Mouse (Mus musculus) neural tube, embryonic 13.5 days (tissue): ENCODE measurements at regions not wholly inside any gene's neighbourhood (a gene's known extent, or its start where the extent isn't known, plus 50 kb on each side); places are given as distances from the start of the nearest gene placed in this dataset.

Experiments used
- ATAC-seq: fragments of 200-750 bp; cut with Nextera tagmentation; 2 replicates; pipeline ENCODE4 v1.8.0; 2017; ENCODE audit warnings: low read depth, mild to moderate bottlenecking, moderate TSS enrichment, moderate library complexity
- H3K27ac ChIP-seq: fragments of 300-500 bp; sonication (generic); replicated peaks from 2 replicates; pipeline ENCODE4 v1.5.1; 2015; ENCODE audit warnings: moderate library complexity, mild to moderate bottlenecking, inconsistent platforms
- H3K27me3 ChIP-seq: fragments of 300-500 bp; sonication (generic); 2 replicates; pipeline ENCODE4 v1.6.1; 2015; ENCODE audit warnings: mild to moderate bottlenecking, inconsistent platforms
- H3K36me3 ChIP-seq: fragments of 300-500 bp; sonication (generic); 2 replicates; pipeline ENCODE4 v1.6.1; 2015; ENCODE audit warnings: mild to moderate bottlenecking, inconsistent platforms
- H3K4me1 ChIP-seq: fragments of 300-500 bp; sonication (generic); replicated peaks from 2 replicates; pipeline ENCODE4 v1.6.1; 2015; ENCODE audit warnings: inconsistent platforms
- H3K4me2 ChIP-seq: fragments of 300-500 bp; sonication (generic); 2 replicates; pipeline ENCODE4 v1.6.1; 2015; ENCODE audit warnings: inconsistent platforms, mild to moderate bottlenecking, moderate library complexity
- H3K4me3 ChIP-seq: fragments of 300-500 bp; sonication (generic); 2 replicates; pipeline ENCODE4 v1.5.1; 2015; ENCODE audit warnings: mild to moderate bottlenecking, inconsistent platforms
- H3K9ac ChIP-seq: fragments of 300-500 bp; sonication (generic); 2 replicates; pipeline ENCODE4 v1.6.1; 2015; ENCODE audit warnings: moderate library complexity, mild to moderate bottlenecking, inconsistent platforms
- H3K9me3 ChIP-seq: fragments of 300-500 bp; sonication (generic); 2 replicates; pipeline ENCODE4 v1.6.1; 2016; ENCODE audit warnings: inconsistent platforms
- WGBS: fragments of 180-500 bp; shearing (Covaris S2); methylation state at CpG from one replicate; pipeline ENCODE4 v1.1.7; 2015; 5-methylcytosine and 5-hydroxymethylcytosine counted together

DNA sequence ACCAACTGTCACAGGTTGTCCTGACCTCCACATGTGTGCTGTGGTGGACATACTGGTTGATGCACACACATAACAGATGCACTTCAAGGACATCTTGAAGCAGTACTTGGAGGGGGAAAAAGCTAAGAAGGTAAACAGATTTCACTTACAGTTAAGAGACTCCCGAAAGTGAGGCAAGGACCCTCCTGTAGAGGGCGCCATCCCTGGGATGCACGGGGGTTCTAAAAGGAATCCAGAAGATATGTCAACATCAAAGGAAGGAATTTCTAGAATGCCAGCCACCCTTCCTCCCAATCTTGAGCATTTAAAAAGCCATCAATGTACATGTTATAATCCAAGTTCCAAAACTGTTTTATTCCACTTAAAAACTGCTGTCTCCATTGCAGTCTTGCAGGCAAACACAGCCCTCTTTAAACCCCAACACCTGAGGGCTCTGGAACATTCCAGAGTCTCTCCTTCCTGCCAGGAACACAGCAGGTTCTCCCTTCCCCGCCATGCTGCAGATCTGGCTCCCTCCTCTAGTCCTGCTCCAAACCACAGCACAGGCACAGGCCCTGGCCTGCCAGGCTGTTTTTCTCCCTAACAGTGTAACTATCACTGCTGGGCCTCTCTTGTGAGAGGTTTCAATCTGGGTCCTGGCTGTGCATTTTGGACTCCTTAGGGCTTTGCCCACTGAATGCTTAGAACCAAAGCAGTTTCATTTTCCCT, 200.8 kb upstream of the Mkln1 start:
- Histone ChIP-seq H3K9me3 (no peaks in the 10 kb centered on the region), H3K27me3 (no peaks in the 10 kb centered on the region), H3K4me1 (no peaks in the 10 kb centered on the region), H3K27ac (no peak overlapping the region), H3K36me3 (no peaks in the 10 kb centered on the region), H3K9ac (no peak overlapping the region), H3K4me2 (no peak overlapping the region), H3K4me3 (no peak overlapping the region)
- ATAC-seq = no peak
- 61% methylated on average over 4 of the region's 4 CpGs for WGBS

DNA sequence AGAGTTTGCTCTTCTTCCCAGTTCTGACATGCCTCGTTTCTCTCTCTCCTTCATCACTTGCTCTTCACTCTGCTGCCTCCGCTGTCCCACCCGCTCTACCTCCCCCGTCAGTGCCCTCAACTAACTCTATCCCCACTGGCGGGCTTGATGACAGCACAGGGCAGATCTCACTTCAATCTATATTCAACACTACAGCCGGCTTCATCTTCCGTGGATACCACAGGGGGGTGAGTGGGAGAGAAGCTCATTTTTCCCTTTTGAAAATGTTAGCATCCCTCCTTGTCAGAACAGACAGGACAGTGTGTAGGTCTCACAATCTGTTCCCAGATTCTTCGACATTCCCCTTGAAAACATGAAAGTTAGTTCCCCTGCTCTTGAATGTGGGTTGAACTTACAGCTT, 200.2 kb upstream of the Mkln1 start:
- ATAC-seq = no peak
- Histone ChIP-seq H3K4me2 (no peak overlapping the region), H3K27ac (no peak overlapping the region), H3K36me3 (no peaks in the 10 kb centered on the region), H3K9ac (no peak overlapping the region), H3K27me3 (no peaks in the 10 kb centered on the region), H3K4me1 (no peaks in the 10 kb centered on the region), H3K4me3 (no peak overlapping the region), H3K9me3 (no peaks in the 10 kb centered on the region)
- WGBS = 82% methylated on average over 8 of the region's 8 CpGs

DNA sequence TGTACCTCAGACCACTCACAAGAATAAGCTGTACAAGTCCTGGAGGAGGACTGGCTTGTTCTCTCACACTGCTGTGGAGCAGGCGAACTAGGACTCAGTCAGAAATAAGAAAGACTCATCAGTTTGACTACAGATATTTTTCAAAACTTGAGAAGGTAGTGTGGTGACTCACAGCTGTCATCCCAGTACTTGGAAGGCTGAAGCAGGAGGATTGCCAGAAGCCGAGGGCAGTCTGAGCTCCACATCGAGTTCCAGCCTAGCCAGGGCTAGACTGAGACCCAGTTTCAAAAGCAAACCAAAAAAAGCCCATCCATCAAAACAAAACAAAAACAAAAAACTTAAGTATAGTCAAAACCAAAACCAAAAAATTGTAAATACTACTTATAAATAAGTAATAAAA, 197.8 kb upstream of the Mkln1 start:
- H3K9ac ChIP-seq = no peak overlapping the region
- 88% methylated on average over 3 of the region's 3 CpGs for WGBS
- H3K9me3 ChIP-seq = no peaks in the 10 kb centered on the region
- no peak for ATAC-seq
- no peaks in the 10 kb centered on the region for H3K4me1 ChIP-seq
- H3K27me3 ChIP-seq = no peaks in the 10 kb centered on the region
- no peak overlapping the region for H3K4me3 ChIP-seq
- H3K27ac ChIP-seq = no peak overlapping the region
- no peak overlapping the region for H3K4me2 ChIP-seq
- H3K36me3 ChIP-seq = no peaks in the 10 kb centered on the region

DNA sequence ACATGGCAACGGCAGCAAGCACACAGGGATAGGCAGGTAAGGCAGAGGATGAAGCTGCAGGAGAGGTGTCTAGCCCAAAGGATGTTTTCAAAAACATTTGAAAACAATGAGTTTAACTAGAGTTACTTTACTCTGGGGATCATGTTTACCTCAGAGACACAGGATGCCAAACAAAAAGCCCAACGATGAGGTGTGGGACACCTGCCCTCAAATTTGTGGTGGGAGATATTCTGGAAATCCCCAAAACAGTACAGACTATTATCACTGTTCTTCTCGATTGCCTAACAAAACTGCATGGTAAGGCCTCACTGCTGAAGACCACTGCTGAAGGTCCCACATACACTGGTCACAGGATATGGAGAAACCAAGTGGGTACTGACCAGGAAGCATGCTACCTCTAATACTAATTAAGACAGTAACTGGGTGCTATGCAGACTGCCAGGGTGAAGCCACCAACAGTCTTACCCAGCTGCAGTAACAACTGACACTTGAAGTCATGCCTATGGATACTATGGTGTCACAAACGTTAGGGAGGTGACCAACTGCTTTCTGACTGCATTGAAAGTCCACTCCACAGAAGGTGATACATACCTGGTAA, 197.1 kb upstream of the Mkln1 start:
- H3K9me3 ChIP-seq = no peaks in the 10 kb centered on the region
- H3K4me3 ChIP-seq = no peak overlapping the region
- no peaks in the 10 kb centered on the region for H3K36me3 ChIP-seq
- 83% methylated on average over 4 of the region's 4 CpGs for WGBS
- H3K4me1 ChIP-seq = no peaks in the 10 kb centered on the region
- no peak overlapping the region for H3K9ac ChIP-seq
- H3K27ac ChIP-seq = no peak overlapping the region
- no peak for ATAC-seq
- H3K4me2 ChIP-seq = no peak overlapping the region
- H3K27me3 ChIP-seq = no peaks in the 10 kb centered on the region

DNA sequence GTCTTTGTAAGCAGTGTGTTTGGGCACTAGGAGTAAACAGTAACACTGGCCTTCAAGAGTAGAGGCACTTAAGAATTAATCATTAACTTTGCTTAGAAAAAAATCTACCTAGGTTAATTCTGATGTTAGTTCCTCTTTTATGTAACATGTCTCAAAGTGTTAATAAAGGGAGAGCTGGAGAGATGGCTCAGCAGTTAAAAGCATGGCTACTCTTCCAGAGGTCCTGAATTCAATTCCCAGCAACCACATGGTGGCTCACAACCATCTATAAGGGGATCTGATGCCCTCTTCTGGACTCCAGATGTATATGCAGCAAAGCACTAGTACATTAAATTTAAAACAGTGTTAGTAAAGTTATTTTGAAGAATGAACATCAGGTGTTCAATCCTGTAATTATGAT, 195.9 kb upstream of the Mkln1 start:
- Histone ChIP-seq H3K9ac (no peak overlapping the region), H3K4me2 (no peak overlapping the region), H3K27me3 (no peaks in the 10 kb centered on the region), H3K4me1 (no peaks in the 10 kb centered on the region), H3K36me3 (no peaks in the 10 kb centered on the region), H3K27ac (no peak overlapping the region), H3K4me3 (no peak overlapping the region), H3K9me3 (no peaks in the 10 kb centered on the region)
- ATAC-seq = no peak

DNA sequence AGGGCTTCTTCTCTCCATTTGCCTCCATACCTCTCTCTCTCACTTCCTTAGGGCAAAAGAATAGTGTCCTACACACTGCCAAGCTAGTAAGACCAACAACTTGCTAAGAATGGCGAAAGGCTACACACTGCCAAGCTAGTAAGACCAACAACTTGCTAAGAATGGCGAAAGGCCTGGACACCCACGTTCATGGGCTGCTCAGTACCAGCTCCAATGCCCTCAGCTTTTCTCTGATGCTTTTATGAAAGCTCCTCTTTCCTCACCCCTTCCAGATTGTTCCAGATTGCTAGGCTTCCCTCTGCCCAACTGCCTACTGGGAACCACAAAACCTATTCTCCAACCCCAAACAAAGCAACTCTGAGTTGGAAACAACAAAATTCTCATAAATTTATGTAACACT, 194.1 kb upstream of the Mkln1 start:
- H3K9ac ChIP-seq = no peak overlapping the region
- 95% methylated on average over 3 of the region's 3 CpGs for WGBS
- H3K9me3 ChIP-seq = no peaks in the 10 kb centered on the region
- H3K36me3 ChIP-seq = no peaks in the 10 kb centered on the region
- H3K4me3 ChIP-seq = no peak overlapping the region
- no peak overlapping the region for H3K4me2 ChIP-seq
- no peaks in the 10 kb centered on the region for H3K4me1 ChIP-seq
- no peaks in the 10 kb centered on the region for H3K27me3 ChIP-seq
- no peak for ATAC-seq
- no peak overlapping the region for H3K27ac ChIP-seq

DNA sequence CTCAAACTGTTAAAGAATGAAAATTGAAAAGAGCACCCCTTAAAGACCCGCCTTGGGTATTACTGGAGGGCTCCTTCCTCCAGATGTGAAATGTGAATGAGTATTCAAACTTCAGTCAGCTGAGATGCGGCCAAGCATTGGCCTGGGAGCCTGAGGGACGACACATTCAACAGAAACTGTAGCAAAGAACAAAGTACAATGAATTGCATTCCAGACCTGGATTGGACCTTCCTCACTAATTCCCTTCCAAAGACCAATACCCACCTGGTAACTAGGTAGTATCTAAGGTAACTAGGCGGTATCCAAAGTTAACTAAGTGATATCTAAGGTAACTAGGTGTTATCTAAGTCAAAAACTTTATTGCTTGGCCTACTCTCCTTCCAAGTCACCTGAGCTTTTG, 193.7 kb upstream of the Mkln1 start:
- ATAC-seq = no peak
- H3K27me3 ChIP-seq = no peaks in the 10 kb centered on the region
- 81% methylated on average over 4 of the region's 4 CpGs for WGBS
- no peak overlapping the region for H3K4me2 ChIP-seq
- H3K4me1 ChIP-seq = no peaks in the 10 kb centered on the region
- H3K27ac ChIP-seq = no peak overlapping the region
- no peak overlapping the region for H3K9ac ChIP-seq
- no peak overlapping the region for H3K4me3 ChIP-seq
- H3K9me3 ChIP-seq = no peaks in the 10 kb centered on the region
- H3K36me3 ChIP-seq = no peaks in the 10 kb centered on the region

DNA sequence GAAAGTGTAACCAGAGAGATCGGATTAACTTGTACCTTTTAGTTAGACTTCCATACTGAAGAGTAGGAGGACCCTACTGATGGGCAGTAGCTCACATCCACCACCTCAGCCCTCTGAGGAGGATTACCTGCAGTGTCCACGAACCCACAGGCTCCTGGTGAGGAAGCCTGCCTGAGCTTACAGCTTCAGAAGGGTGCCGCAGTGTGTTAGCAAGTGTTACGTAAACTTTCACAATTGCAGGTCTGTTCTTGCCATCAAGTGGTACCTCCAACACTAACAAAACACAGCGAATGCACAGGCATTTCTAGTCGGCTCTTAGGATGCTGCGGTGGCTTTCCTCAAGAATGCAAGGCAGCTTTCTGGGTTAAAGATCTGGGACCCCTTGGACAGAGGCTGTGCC, 192.4 kb upstream of the Mkln1 start:
- H3K27me3 ChIP-seq = no peaks in the 10 kb centered on the region; the same call in 1 of the 2 replicates
- H3K4me2 ChIP-seq = no peak overlapping the region
- H3K36me3 ChIP-seq = no peaks in the 10 kb centered on the region
- no peak overlapping the region for H3K4me3 ChIP-seq
- no peaks in the 10 kb centered on the region for H3K9me3 ChIP-seq
- 85% methylated on average over 7 of the region's 7 CpGs for WGBS
- no peaks in the 10 kb centered on the region for H3K4me1 ChIP-seq
- no peak overlapping the region for H3K9ac ChIP-seq
- no peak for ATAC-seq
- H3K27ac ChIP-seq = no peak overlapping the region

DNA sequence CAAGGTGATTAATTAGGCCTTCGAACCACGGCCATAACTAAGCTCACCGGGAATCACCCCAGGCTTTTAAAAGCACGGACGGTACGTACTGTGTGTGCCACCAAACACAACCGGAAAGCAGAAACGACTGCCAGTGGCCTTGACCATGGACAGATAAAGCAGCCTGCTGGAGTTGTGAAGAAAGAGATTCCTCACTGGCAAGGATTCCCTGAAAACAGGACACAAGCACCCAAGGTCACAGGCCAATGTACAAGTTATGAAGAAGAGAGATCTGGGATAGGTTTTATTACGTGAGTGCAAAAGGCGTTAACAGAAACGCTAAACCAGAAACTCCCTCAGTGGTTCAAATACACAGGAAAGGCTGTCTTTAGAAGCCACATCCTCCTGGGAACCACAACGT, 191.3 kb upstream of the Mkln1 start:
- Histone ChIP-seq H3K36me3 (no peaks in the 10 kb centered on the region), H3K27ac (no peak overlapping the region), H3K27me3 (no peaks in the 10 kb centered on the region; the same call in 1 of the 2 replicates), H3K4me2 (no peak overlapping the region), H3K9me3 (no peaks in the 10 kb centered on the region), H3K9ac (no peak overlapping the region), H3K4me1 (no peaks in the 10 kb centered on the region), H3K4me3 (no peak overlapping the region)
- WGBS = 88% methylated on average over 12 of the region's 12 CpGs
- no peak for ATAC-seq

DNA sequence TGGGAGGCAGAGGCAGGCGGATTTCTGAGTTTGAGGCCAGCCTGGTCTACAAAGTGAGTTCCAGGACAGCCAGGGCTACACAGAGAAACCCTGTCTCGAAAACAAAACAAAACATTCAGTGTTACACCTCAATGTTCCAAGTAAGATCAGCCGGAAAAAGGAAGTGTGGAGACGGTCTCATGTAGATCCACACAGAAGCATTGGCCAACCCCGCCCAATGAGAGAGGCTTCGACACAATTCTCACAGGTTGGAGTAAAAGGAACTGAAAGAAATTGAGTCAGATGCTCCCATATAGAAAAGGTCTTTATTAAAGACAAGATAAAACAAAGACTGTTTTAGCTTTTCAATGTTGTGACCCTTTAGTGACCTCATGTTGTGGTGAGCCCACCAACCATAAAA, 190.3 kb upstream of the Mkln1 start:
- no peaks in the 10 kb centered on the region for H3K36me3 ChIP-seq
- H3K9ac ChIP-seq = no peak overlapping the region
- 93% methylated on average over 6 of the region's 6 CpGs for WGBS
- H3K27ac ChIP-seq = no peak overlapping the region
- no peaks in the 10 kb centered on the region for H3K9me3 ChIP-seq
- no peak for ATAC-seq
- no peak overlapping the region for H3K4me2 ChIP-seq
- H3K27me3 ChIP-seq = no peaks in the 10 kb centered on the region; the same call in 1 of the 2 replicates
- H3K4me1 ChIP-seq = no peaks in the 10 kb centered on the region
- H3K4me3 ChIP-seq = no peak overlapping the region

DNA sequence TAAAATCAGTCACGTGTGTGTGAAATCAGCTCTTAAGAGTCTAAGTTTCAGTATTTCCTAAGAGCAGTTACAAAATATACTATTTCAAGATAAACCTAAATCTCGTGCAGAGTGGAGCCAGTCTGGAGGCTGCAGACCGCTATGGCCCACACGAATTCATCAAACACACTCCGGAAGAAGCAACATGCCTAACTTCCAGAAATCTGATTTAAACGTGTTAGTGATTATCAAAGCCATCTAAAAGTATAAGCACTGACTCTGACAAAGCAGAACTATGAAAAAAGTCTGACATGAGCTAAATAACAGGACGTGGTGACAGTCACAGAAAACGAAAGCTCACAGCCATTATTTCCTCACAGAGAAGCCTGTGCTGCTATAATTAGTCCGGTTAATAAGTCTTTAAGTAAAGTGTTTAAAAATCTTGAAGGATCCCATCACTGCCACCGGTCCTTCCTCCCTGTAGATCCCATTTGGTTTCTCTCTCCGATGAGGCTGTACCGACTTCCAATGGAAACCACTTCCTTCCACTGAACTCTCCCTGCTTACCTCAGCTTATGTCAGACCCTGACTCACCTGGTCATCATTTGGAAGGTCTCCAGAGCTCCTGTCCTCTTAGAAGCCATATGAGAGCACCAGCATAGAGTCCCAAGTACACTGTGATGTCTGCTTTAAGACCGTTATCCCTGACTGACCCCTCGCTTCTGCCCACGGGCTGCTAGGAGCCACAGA, 189.0 kb upstream of the Mkln1 start:
- no peak overlapping the region for H3K4me2 ChIP-seq
- H3K27me3 ChIP-seq = peaks cover 11% of the 10 kb centered on the region
- no peaks in the 10 kb centered on the region for H3K9me3 ChIP-seq
- WGBS = 90% methylated on average over 15 of the region's 15 CpGs
- no peak overlapping the region for H3K9ac ChIP-seq
- no peaks in the 10 kb centered on the region for H3K4me1 ChIP-seq
- ATAC-seq = no peak
- H3K4me3 ChIP-seq = no peak overlapping the region
- H3K36me3 ChIP-seq = no peaks in the 10 kb centered on the region
- no peak overlapping the region for H3K27ac ChIP-seq

DNA sequence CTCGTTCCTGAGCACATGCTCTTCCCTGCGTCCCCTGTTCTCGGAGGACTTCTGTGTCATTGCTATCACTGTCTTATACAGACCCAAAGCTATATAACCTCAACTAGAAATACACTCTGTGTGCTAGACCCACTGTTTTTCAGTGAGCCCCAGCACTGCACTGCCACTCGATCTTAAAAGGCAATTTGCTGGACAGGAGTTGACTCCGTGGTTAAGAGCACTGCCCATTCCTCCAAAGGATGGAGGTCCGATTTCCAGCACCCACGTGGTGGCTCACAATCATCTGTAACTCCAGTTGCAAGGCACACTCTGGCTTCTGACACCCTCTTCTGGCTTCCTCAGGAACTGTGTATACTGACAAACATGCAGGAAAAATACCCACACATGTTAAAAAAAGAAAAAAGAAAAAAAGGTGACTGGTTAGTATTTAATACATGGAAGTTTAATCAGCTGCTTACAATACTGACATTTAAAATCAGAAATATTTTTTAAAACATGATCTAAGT, 188.3 kb upstream of the Mkln1 start:
- Histone ChIP-seq H3K4me1 (no peaks in the 10 kb centered on the region), H3K36me3 (no peaks in the 10 kb centered on the region), H3K4me3 (no peak overlapping the region), H3K27me3 (peaks cover 18% of the 10 kb centered on the region), H3K9ac (no peak overlapping the region), H3K4me2 (no peak overlapping the region), H3K9me3 (no peaks in the 10 kb centered on the region), H3K27ac (no peak overlapping the region)
- WGBS = 80% methylated on average over 7 of the region's 7 CpGs
- ATAC-seq = no peak
